Mouse (Mus musculus) stomach, embryonic 15.5 days (tissue): ENCODE measurements around the gene Scn8a. TPM values are rescaled to one million over a fixed set of nuclear protein-coding genes. Genes with fewer than 3 reads are reported as not detected.

ENCODE experiments used
- ATAC-seq: fragments of 200-750 bp; cut with Nextera tagmentation; 2 replicates; pipeline ENCODE4 v1.8.0; 2017; ENCODE audit warnings: low read depth, moderate number of reproducible peaks, moderate TSS enrichment; ENCODE audit not compliant: insufficient read depth, low FRiP score
- H3K27ac ChIP-seq: fragments of 300-500 bp; sonication (generic); 2 replicates; pipeline ENCODE4 v1.5.1; 2015; ENCODE audit warnings: mild to moderate bottlenecking, inconsistent platforms
- H3K27me3 ChIP-seq: fragments of 300-500 bp; sonication (generic); replicated peaks from 2 replicates; pipeline ENCODE4 v1.6.1; 2015; ENCODE audit warnings: inconsistent platforms
- H3K36me3 ChIP-seq: fragments of 300-500 bp; sonication (generic); 2 replicates; pipeline ENCODE4 v1.6.1; 2015; ENCODE audit warnings: inconsistent platforms
- H3K4me1 ChIP-seq: fragments of 300-500 bp; sonication (generic); 2 replicates; pipeline ENCODE4 v1.6.1; 2015; ENCODE audit warnings: inconsistent platforms
- H3K4me2 ChIP-seq: fragments of 300-500 bp; sonication (generic); 2 replicates; pipeline ENCODE4 v1.6.1; 2015; ENCODE audit warnings: mild to moderate bottlenecking, inconsistent platforms
- H3K4me3 ChIP-seq: fragments of 300-500 bp; sonication (generic); replicated peaks from 2 replicates; pipeline ENCODE4 v1.5.1; 2015; ENCODE audit warnings: inconsistent platforms
- H3K9ac ChIP-seq: fragments of 300-500 bp; sonication (generic); 2 replicates; pipeline ENCODE4 v1.6.1; 2015; ENCODE audit warnings: inconsistent platforms
- H3K9me3 ChIP-seq: fragments of 300-500 bp; sonication (generic); 2 replicates; pipeline ENCODE4 v1.6.1; 2016; ENCODE audit warnings: inconsistent platforms
- WGBS: fragments of 180-500 bp; shearing (Covaris S2); methylation state at CpG from one replicate; pipeline ENCODE4 v1.1.7; 2015; 5-methylcytosine and 5-hydroxymethylcytosine counted together
- polyA plus RNA-seq: library from polyadenylated mRNA; unstranded; fragments of >200 nt; fragmentation: Nextera tagmentation; extraction: Ambion mirVana; gene quantifications from 2 replicates; pipeline ENCODE4 v1.2.1, GENCODE M21; 2015

Scn8a gene
- polyA plus RNA-seq, 1 experiment from 2014 or later = 2.2 TPM

DNA sequence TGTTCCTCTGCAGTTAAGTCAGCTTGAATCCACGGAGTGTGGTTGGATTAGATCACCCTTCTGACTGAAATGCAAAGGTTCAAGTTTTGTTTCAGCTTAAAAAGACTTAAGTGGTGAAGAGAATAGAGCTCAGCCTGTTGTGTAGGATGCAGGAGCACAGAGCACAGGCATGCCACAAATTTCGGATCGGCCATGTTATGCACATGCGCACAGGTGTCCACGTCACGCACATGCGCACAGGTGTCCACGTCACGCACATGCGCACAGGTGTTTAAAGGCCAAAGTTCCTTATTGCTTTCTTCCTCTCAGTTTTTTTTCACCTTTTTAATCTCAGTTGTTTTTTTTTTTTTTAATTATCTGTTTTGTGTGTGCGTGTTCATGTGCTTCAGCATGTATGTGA lies 52.6 kb downstream of the Scn8a start:
- no peak overlapping the region for H3K27ac ChIP-seq
- H3K9me3 ChIP-seq = no peaks in the 10 kb centered on the region
- H3K27me3 ChIP-seq = no peaks in the 10 kb centered on the region
- no peak for ATAC-seq
- H3K36me3 ChIP-seq = no peaks in the 10 kb centered on the region
- no peak overlapping the region for H3K4me3 ChIP-seq
- WGBS = 91% methylated on average over 11 of the region's 11 CpGs
- H3K9ac ChIP-seq = no peak overlapping the region
- H3K4me1 ChIP-seq = 0 out of 2 replicates have a peak, but pooled peaks cover 6% of the 10 kb centered on the region
- no peak overlapping the region for H3K4me2 ChIP-seq

DNA sequence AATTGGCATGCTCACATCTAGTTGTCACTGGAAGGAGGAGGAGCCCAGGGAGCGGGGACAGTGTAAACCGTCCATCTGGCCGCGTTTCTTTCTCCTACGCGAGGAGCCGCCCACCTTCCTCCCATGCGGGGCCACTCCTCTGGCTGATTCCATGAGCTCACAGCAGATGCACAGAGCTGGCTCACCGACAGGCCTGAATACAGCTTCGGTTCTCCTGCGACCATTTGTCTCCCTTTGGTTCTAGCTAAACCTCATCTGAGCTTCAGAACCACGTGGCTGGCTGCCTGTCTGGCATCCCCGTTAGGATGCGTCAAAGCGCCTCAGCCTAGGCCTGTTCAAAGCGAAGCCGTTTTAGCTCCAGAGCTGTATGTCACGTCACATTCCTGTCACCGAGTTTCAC lies 53.8 kb downstream of the Scn8a start:
- H3K27ac ChIP-seq = no peak overlapping the region
- WGBS = 20% methylated on average over 19 of the region's 19 CpGs
- ATAC-seq = peak; percentile 71; the same call in 1 of the 2 replicates
- no peak overlapping the region for H3K9ac ChIP-seq
- no peaks in the 10 kb centered on the region for H3K36me3 ChIP-seq
- H3K27me3 ChIP-seq = no peaks in the 10 kb centered on the region
- peak overlapping the region; percentile 33 for H3K4me2 ChIP-seq
- 0 out of 2 replicates have a peak, but pooled peaks cover 6% of the 10 kb centered on the region for H3K4me1 ChIP-seq
- no peaks in the 10 kb centered on the region for H3K9me3 ChIP-seq
- H3K4me3 ChIP-seq = no peak overlapping the region; the same call in 1 of the 2 replicates

- peak; percentile 39; the same call in 1 of the 2 replicates for ATAC-seq
- Histone ChIP-seq H3K9ac (no peak overlapping the region), H3K9me3 (no peaks in the 10 kb centered on the region), H3K4me1 (0 out of 2 replicates have a peak, but pooled peaks cover 6% of the 10 kb centered on the region), H3K36me3 (no peaks in the 10 kb centered on the region), H3K4me2 (no peak overlapping the region), H3K27me3 (no peaks in the 10 kb centered on the region), H3K27ac (no peak overlapping the region), H3K4me3 (no peak overlapping the region)
- 69% methylated on average over 10 of the region's 10 CpGs for WGBS
Measured at GRCm38 (mm10) chr15:100924941-100925340, 55.3 kb downstream of the Scn8a start.

DNA sequence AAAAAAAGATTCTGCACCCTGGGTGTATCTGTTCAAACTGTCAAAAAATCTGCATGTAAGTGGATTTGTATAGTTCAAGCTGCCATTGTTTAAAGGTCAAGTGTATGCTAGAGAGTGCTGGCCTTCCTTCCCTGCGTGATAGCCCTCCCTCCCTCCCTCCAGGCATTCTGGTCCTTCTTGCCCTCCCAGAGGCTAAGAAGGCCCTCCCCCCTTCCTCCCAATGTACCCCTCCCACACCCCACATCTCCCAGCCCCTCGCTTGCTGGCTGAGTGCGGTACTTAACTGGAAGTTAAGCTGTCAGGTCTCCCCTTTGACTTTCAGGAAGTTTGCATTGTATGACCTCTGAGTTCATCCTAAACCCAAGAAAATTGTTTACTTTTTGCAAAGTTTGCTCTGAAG lies 60.8 kb downstream of the Scn8a start:
- H3K9ac ChIP-seq = no peak overlapping the region
- H3K27ac ChIP-seq = no peak overlapping the region
- 25% methylated on average over 3 of the region's 3 CpGs for WGBS
- H3K9me3 ChIP-seq = no peaks in the 10 kb centered on the region
- H3K4me3 ChIP-seq = no peak overlapping the region
- H3K4me1 ChIP-seq = no peaks in the 10 kb centered on the region
- ATAC-seq = no peak
- H3K36me3 ChIP-seq = no peaks in the 10 kb centered on the region
- no peaks in the 10 kb centered on the region for H3K27me3 ChIP-seq
- no peak overlapping the region for H3K4me2 ChIP-seq

DNA sequence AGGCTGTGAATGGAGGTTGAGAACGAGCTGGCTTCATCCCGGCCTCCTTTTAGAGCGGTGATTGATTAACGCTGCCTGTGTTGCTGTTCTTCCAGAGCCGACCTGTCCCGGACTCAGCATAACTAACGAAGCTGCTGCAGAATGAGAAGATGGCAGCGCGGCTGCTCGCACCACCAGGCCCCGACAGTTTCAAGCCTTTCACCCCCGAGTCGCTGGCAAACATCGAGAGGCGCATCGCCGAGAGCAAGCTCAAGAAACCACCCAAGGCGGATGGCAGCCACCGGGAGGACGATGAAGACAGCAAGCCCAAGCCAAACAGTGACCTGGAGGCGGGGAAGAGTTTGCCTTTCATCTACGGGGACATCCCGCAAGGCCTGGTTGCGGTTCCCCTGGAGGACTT lies 66.5 kb downstream of the Scn8a start:
- Histone ChIP-seq H3K27me3 (no peaks in the 10 kb centered on the region), H3K36me3 (no peaks in the 10 kb centered on the region), H3K9ac (no peak overlapping the region), H3K27ac (no peak overlapping the region), H3K4me1 (0 out of 2 replicates have a peak, but pooled peaks cover 4% of the 10 kb centered on the region), H3K4me3 (peak overlapping the region; percentile 17), H3K4me2 (peak overlapping the region; percentile 28; the same call in 1 of the 2 replicates), H3K9me3 (no peaks in the 10 kb centered on the region)
- ATAC-seq = no peak
- 42% methylated on average over 24 of the region's 24 CpGs for WGBS

DNA sequence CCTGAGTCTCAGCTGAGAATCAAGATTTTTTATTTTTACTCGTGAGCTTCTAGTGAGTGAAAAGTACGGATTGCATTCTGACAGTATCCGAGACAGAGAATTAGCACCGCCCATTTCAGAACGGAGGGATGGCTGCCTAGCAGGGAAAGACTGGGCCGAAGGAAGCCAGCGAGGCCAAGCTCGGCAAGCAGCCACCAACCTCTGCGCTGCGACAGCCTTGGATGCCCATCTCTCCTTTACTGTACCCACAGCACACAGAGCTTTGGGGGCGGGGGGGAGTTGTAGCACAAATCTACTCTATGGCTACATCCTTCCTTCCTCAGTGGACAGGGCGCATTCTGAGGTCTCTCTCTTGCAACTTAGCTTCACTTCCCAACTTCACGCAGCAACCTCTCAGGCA lies 78.7 kb downstream of the Scn8a start:
- no peaks in the 10 kb centered on the region for H3K4me1 ChIP-seq
- H3K4me2 ChIP-seq = no peak overlapping the region
- no peaks in the 10 kb centered on the region for H3K27me3 ChIP-seq
- 86% methylated on average over 13 of the region's 13 CpGs for WGBS
- H3K36me3 ChIP-seq = no peaks in the 10 kb centered on the region
- H3K9me3 ChIP-seq = no peaks in the 10 kb centered on the region
- no peak overlapping the region for H3K27ac ChIP-seq
- no peak overlapping the region for H3K4me3 ChIP-seq
- no peak for ATAC-seq
- H3K9ac ChIP-seq = no peak overlapping the region

- Histone ChIP-seq H3K4me3 (no peak overlapping the region), H3K27ac (no peak overlapping the region), H3K4me2 (no peak overlapping the region), H3K9me3 (no peaks in the 10 kb centered on the region), H3K9ac (no peak overlapping the region), H3K36me3 (no peaks in the 10 kb centered on the region), H3K27me3 (no peaks in the 10 kb centered on the region), H3K4me1 (no peaks in the 10 kb centered on the region)
- no peak for ATAC-seq
- 80% methylated on average over 4 of the region's 4 CpGs for WGBS
Measured at GRCm38 (mm10) chr15:100949169-100949568, 79.5 kb downstream of the Scn8a start.

- Histone ChIP-seq H3K27ac (no peak overlapping the region), H3K36me3 (no peaks in the 10 kb centered on the region), H3K4me2 (no peak overlapping the region), H3K9me3 (no peaks in the 10 kb centered on the region), H3K4me3 (no peak overlapping the region), H3K27me3 (no peaks in the 10 kb centered on the region), H3K4me1 (no peaks in the 10 kb centered on the region), H3K9ac (no peak overlapping the region)
- ATAC-seq = no peak
- 73% methylated on average over 10 of the region's 10 CpGs for WGBS
Measured at GRCm38 (mm10) chr15:100951491-100951890, 81.8 kb downstream of the Scn8a start.

DNA sequence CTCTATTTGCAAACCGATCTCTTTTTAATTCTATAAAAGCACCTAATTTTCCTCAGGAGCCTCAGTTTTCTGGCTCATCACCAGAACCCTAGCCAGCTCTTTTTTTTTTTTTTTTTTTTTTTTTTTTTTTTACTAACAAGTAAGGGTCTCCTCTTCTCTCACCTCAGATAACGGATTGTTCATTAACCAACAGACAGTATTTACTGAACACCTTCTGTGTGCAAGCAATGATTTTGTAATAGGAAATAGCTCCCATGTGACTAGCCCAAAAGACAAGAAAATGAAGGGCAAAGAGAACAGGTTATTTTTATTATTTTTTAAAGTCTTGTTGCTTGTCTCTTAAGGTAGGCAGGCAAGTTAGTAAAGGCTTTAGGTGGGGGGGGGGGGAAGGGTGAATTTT lies 82.6 kb downstream of the Scn8a start:
- no peak overlapping the region for H3K4me2 ChIP-seq
- WGBS = 68% methylated on average over 2 of the region's 2 CpGs
- no peaks in the 10 kb centered on the region for H3K36me3 ChIP-seq
- H3K27ac ChIP-seq = no peak overlapping the region
- no peaks in the 10 kb centered on the region for H3K4me1 ChIP-seq
- ATAC-seq = no peak
- no peak overlapping the region for H3K9ac ChIP-seq
- H3K9me3 ChIP-seq = no peaks in the 10 kb centered on the region
- H3K4me3 ChIP-seq = no peak overlapping the region
- no peaks in the 10 kb centered on the region for H3K27me3 ChIP-seq

DNA sequence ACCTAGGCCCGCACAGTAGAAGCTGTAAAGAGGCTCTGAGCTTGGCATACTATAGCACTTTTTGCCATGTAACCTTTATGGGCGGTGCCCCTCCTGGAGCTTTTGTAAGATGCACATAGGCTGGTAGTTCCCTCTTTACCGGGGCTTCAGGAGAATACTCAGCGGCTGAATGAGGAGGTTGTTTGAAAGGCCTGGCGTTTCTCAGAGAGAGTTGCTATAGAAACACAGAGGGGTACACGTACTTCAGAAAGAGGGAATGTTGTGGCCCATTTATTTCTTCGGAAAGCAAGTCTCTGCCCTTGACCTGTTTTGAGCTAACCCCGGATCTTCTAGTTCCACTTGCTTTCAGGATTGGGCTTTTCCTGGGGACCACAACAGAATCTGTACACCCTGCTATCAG lies 83.2 kb downstream of the Scn8a start:
- H3K4me3 ChIP-seq = no peak overlapping the region
- no peak overlapping the region for H3K9ac ChIP-seq
- H3K4me2 ChIP-seq = no peak overlapping the region
- no peaks in the 10 kb centered on the region for H3K27me3 ChIP-seq
- H3K36me3 ChIP-seq = no peaks in the 10 kb centered on the region
- no peak overlapping the region for H3K27ac ChIP-seq
- no peaks in the 10 kb centered on the region for H3K4me1 ChIP-seq
- no peaks in the 10 kb centered on the region for H3K9me3 ChIP-seq
- 43% methylated on average over 8 of the region's 8 CpGs for WGBS
- no peak for ATAC-seq

DNA sequence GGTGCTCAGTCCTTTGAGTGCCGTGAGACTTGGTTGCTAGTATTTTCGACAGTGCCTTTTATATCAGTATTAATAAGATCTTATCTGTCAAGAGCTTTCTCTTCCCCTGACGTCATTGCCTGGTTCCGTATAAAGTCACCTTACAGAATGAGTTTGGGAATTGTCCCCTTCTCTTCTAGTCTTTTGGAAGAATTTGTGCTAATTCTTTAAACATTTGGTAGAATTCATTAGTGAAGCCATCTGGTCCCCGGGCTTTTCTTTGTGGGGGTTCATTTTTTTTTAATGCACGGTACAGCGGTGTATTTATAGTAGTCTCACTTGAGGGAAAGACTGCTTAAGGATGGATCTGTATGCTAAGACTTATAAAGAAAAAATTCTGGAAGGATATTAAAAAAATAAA lies 84.3 kb downstream of the Scn8a start:
- Histone ChIP-seq H3K27me3 (no peaks in the 10 kb centered on the region), H3K36me3 (no peaks in the 10 kb centered on the region), H3K4me2 (no peak overlapping the region), H3K27ac (no peak overlapping the region), H3K9me3 (no peaks in the 10 kb centered on the region), H3K9ac (no peak overlapping the region), H3K4me1 (no peaks in the 10 kb centered on the region), H3K4me3 (no peak overlapping the region)
- no peak for ATAC-seq
- WGBS = 66% methylated on average over 7 of the region's 7 CpGs

- H3K9me3 ChIP-seq = no peaks in the 10 kb centered on the region
- H3K4me2 ChIP-seq = no peak overlapping the region
- no peaks in the 10 kb centered on the region for H3K36me3 ChIP-seq
- no peaks in the 10 kb centered on the region for H3K4me1 ChIP-seq
- no peak overlapping the region for H3K9ac ChIP-seq
- ATAC-seq = no peak
- no peak overlapping the region for H3K27ac ChIP-seq
- 75% methylated on average over 16 of the region's 16 CpGs for WGBS
- H3K27me3 ChIP-seq = no peaks in the 10 kb centered on the region
- H3K4me3 ChIP-seq = no peak overlapping the region
Measured at GRCm38 (mm10) chr15:100954751-100955150, 85.1 kb downstream of the Scn8a start.

DNA sequence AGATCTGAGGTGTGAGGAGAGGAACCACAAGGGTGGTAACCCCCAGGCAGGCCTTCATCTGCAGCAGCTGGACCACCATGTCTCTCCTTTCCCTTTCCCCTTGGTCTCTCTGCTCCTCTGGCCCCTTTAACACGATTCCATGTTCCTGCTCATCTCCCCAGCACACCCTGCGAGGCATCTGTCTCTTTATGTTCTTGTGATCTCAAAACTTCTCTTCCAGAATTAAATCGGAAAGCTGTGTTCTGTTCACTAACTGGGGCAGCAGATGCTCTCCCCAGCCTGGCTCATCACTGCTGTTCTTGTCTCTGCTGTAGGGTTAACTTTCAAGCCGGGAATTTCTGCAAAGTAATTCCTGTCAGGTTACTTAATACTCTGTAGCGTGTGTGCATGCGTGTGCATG lies 91.3 kb downstream of the Scn8a start:
- ATAC-seq = no peak
- no peak overlapping the region for H3K4me3 ChIP-seq

More for the DNA sequence above, 91.3 kb downstream of the Scn8a start:
- no peaks in the 10 kb centered on the region for H3K27me3 ChIP-seq
- H3K27ac ChIP-seq = no peak overlapping the region
- WGBS = 81% methylated on average over 6 of the region's 6 CpGs
- no peaks in the 10 kb centered on the region for H3K9me3 ChIP-seq
- H3K9ac ChIP-seq = no peak overlapping the region
- no peak overlapping the region for H3K4me2 ChIP-seq
- H3K36me3 ChIP-seq = no peaks in the 10 kb centered on the region
- H3K4me1 ChIP-seq = no peaks in the 10 kb centered on the region
